Mouse (Mus musculus) c-Kit-positive CD71-positive TER-119-positive erythroid progenitor cells, embryonic 14.5 days (primary cell): Measurements from ENCODE around the gene Krt7.

Source experiments
- DNase-seq: peaks from one replicate; pipeline ENCODE4 v3.0.0-alpha.2; 2013; ENCODE audit warnings: low spot score

Krt7 gene

GRCm38 (mm10) chr15:101446572-101446971 is 35.7 kb downstream of the Krt7 start:
- DNase-seq = no peak

- DNase-seq = no peak
Measured at GRCm38 (mm10) chr15:101447444-101447843, 36.6 kb downstream of the Krt7 start, which contains the start of gene Krt88. Krt88 (plus strand) TSS chr15:101447744.

GRCm38 (mm10) chr15:101453093-101453736 is 42.4 kb downstream of the Krt7 start:
- DNase-seq = peak; percentile 20

GRCm38 (mm10) chr15:101454774-101455173 is 43.9 kb downstream of the Krt7 start:
- no peak for DNase-seq

- no peak for DNase-seq
Measured at GRCm38 (mm10) chr15:101455292-101455691, 44.4 kb downstream of the Krt7 start.

GRCm38 (mm10) chr15:101455891-101456290 is 45.0 kb downstream of the Krt7 start:
- no peak for DNase-seq

GRCm38 (mm10) chr15:101458361-101458930 is 47.6 kb downstream of the Krt7 start:
- DNase-seq = no peak

GRCm38 (mm10) chr15:101459283-101459682 is 48.4 kb downstream of the Krt7 start:
- DNase-seq = no peak

- DNase-seq = no peak
Measured at GRCm38 (mm10) chr15:101463651-101464050, 52.8 kb downstream of the Krt7 start, which contains the start of gene Krt81. Krt81 (minus strand) TSS chr15:101463751.

GRCm38 (mm10) chr15:101469093-101469492 is 58.2 kb downstream of the Krt7 start:
- no peak for DNase-seq

- DNase-seq = peak; percentile 24
Measured at GRCm38 (mm10) chr15:101472952-101473528, 62.2 kb downstream of the Krt7 start, which contains the start of gene Krt86. Krt86 (plus strand) TSS chr15:101473478.

GRCm38 (mm10) chr15:101479007-101479665 is 68.3 kb downstream of the Krt7 start:
- no peak for DNase-seq

GRCm38 (mm10) chr15:101479666-101480060 is 68.8 kb downstream of the Krt7 start:
- no peak for DNase-seq
